8 mouse cellular contexts compared by ENCODE assay signal in genomic region chr17:67584937-67585579, GRCm38 (mm10). TPM values are rescaled to one million over a fixed set of nuclear protein-coding genes. Genes with fewer than 3 reads are reported as not detected.
DNase-seq lines count a peak whose midpoint lies in the region; ATAC-seq and TF ChIP-seq lines count a peak whose summit lies in the region.

No protein-coding gene starts in this region.

- H3K9ac ChIP-seq in ES-E14 (ENCODE audit: insufficient read depth, low read depth, low read length, poor library complexity, severe bottlenecking) = no peak overlapping the region
- no peak overlapping the region for H3K9ac ChIP-seq in forebrain, embryonic 16.5 days (replicated peaks; ENCODE audit: low read depth, low read length)
- no peak overlapping the region for H3K9ac ChIP-seq in lung, embryonic 14.5 days

- DNase-seq in ES-E14 (ENCODE audit: low read depth, low spot score) = peak; percentile 29
- peak; percentile 37 for DNase-seq in cerebellum, adult 11 months
- DNase-seq in heart, postnatal 4 days = peak; percentile 91
- DNase-seq in layer of hippocampus, adult 11-12 months (ENCODE audit: low spot score) = peak; percentile 84
- peak; percentile 95 for DNase-seq in lung, embryonic 14.5 days
- DNase-seq in ovary, postnatal 14 days (ENCODE audit: low spot score) = peak; percentile 80
- DNase-seq in urinary bladder, adult 2 months (ENCODE audit: low spot score) = peak; percentile 27

- ATAC-seq in forebrain, embryonic 16.5 days = peak; percentile 91
- peak; percentile 80 for ATAC-seq in lung, embryonic 14.5 days (ENCODE audit: insufficient read depth)

- in situ Hi-C loops in ES-E14 (cut with MboI; ENCODE audit: low sequenced_read_pairs in 2 of 2, unreplicated experiment in 2 of 2) = no loop called here

- H3K4me2 ChIP-seq in forebrain, embryonic 16.5 days (ENCODE audit: low read length) = no peak overlapping the region
- H3K4me2 ChIP-seq in lung, embryonic 14.5 days = no peak overlapping the region

- peak; percentile 85 for TF ChIP-seq CTCF in lung, embryonic 14.5 days (IDR thresholded peaks at IDR 0.05; ENCODE audit: low read depth)

- H3K9me3 ChIP-seq in ES-E14 (ENCODE audit: control insufficient read depth, insufficient read depth, low read depth, low read length) = no peaks in the 10 kb centered on the region
- no peaks in the 10 kb centered on the region for H3K9me3 ChIP-seq in forebrain, embryonic 16.5 days (ENCODE audit: control insufficient read depth, low read length)
- H3K9me3 ChIP-seq in lung, embryonic 14.5 days (ENCODE audit: low read depth, low read length) = no peaks in the 10 kb centered on the region

- WGBS in forebrain, embryonic 16.5 days = 19% methylated on average over 6 of the region's 6 CpGs
- WGBS in lung, embryonic 14.5 days = 18% methylated on average over 6 of the region's 6 CpGs

- no peak overlapping the region for H3K4me3 ChIP-seq in ES-E14 (ENCODE audit: insufficient read depth in 1 of 2, low read depth in 1 of 2, low read length in 2 of 2, poor library complexity in 1 of 2, severe bottlenecking in 1 of 2)
- H3K4me3 ChIP-seq in forebrain, embryonic 16.5 days (replicated peaks; ENCODE audit: low read length) = no peak overlapping the region
- no peak overlapping the region for H3K4me3 ChIP-seq in lung, embryonic 14.5 days (ENCODE audit: low read depth, low read length)

- H3K27me3 ChIP-seq in forebrain, embryonic 16.5 days (replicated peaks; ENCODE audit: control insufficient read depth, insufficient read depth, low read length) = no peaks in the 10 kb centered on the region
- no peaks in the 10 kb centered on the region for H3K27me3 ChIP-seq in lung, embryonic 14.5 days (ENCODE audit: insufficient read depth, low read length)

- H3K27ac ChIP-seq in ES-E14 (ENCODE audit: insufficient read depth, low read depth, low read length, poor library complexity, severe bottlenecking) = no peak overlapping the region
- no peak overlapping the region for H3K27ac ChIP-seq in forebrain, embryonic 16.5 days (ENCODE audit: low read length)
- no peak overlapping the region for H3K27ac ChIP-seq in lung, embryonic 14.5 days (ENCODE audit: low read depth)

- no peaks in the 10 kb centered on the region for H3K36me3 ChIP-seq in ES-E14 (ENCODE audit: control insufficient read depth, insufficient read depth, low read length, poor library complexity, severe bottlenecking)
- no peaks in the 10 kb centered on the region for H3K36me3 ChIP-seq in forebrain, embryonic 16.5 days (ENCODE audit: control insufficient read depth, insufficient read depth)
- H3K36me3 ChIP-seq in lung, embryonic 14.5 days (ENCODE audit: insufficient read depth) = no peaks in the 10 kb centered on the region

- no peaks in the 10 kb centered on the region for H3K4me1 ChIP-seq in ES-E14 (ENCODE audit: control insufficient read depth in 2 of 2, insufficient read depth in 2 of 2, low read length in 2 of 2, poor library complexity in 1 of 2)
- peaks cover 2% of the 10 kb centered on the region; the same call in 1 of the 2 replicates for H3K4me1 ChIP-seq in forebrain, embryonic 16.5 days (replicated peaks; ENCODE audit: control insufficient read depth, insufficient read depth, low read length)
- no peaks in the 10 kb centered on the region for H3K4me1 ChIP-seq in lung, embryonic 14.5 days (ENCODE audit: insufficient read depth)

TF ChIP-seq in ES-E14, 5 proteins besides CTCF, POLR2A, EP300 and RAD21:
- no peak for TF ChIP-seq HCFC1 (IDR thresholded peaks at IDR 0.05; ENCODE audit: borderline replicate concordance, insufficient read depth, low read length)
- TF ChIP-seq CHD2 (IDR thresholded peaks at IDR 0.05; ENCODE audit: low read depth, low read length) = no peak
- TF ChIP-seq ZC3H11A (IDR thresholded peaks at IDR 0.05; ENCODE audit: borderline replicate concordance, low read depth, low read length) = peak; percentile 70; the same call in 1 of the 2 replicates
- TF ChIP-seq MAFK (IDR thresholded peaks at IDR 0.05; ENCODE audit: insufficient read depth, low read depth, low read length) = no peak

RNA-seq across cellular contexts. Expression of gene Lrrc30, which starts 47.5 kb away (rescaled TPM):
- not detected in 2 replicates for total RNA-seq in ES-E14 (2012; rRNA removed)
- polyA plus RNA-seq in forebrain, embryonic 16.5 days (2015; fragmentation: Nextera tagmentation; extraction: Ambion mirVana) = not detected in 2 replicates
- total RNA-seq in heart, postnatal 4 days (2021) = under 1 TPM in 1 of 2 experiments, not detected in 1; 0.14 TPM
- polyA plus RNA-seq in lung, embryonic 14.5 days (2014; fragmentation: Nextera tagmentation; extraction: Ambion mirVana) = not detected in 2 replicates
- not detected in 2 replicates for polyA plus RNA-seq in urinary bladder, adult 2 months (2012; rRNA removed)

Comparison
In these comparisons a context has a peak if more than half of its experiments do, and no peak if none do; other contexts are left out.
1. DNase-seq: peak in every context shown above with its lines; median percentile 95 in lung, embryonic 14.5 days; 91 in heart, postnatal 4 days; 84 in layer of hippocampus, adult 11-12 months; 80 in ovary, postnatal 14 days; 37 in cerebellum, adult 11 months; 29 in ES-E14; 27 in urinary bladder, adult 2 months.